Mouse (Mus musculus) cerebellum, adult 2 months (tissue): ENCODE data around the gene Epb41l1. TPM values are rescaled to one million over a fixed set of nuclear protein-coding genes. Genes with fewer than 3 reads are reported as not detected.

Source experiments
- DNase-seq, 2 experiments: peaks; one replicate each; pipeline ENCODE4 v3.0.0; 2021
- H3K27ac ChIP-seq: fragments of 200-500 bp; 2 replicates; pipeline ENCODE4 v1.5.1; 2012; ENCODE audit warnings: low read length, control low read depth, inconsistent platforms; ENCODE audit not compliant: insufficient read depth
- H3K27me3 ChIP-seq: fragments of 200-500 bp; 2 replicates; pipeline ENCODE4 v1.6.1; 2012; ENCODE audit warnings: inconsistent platforms, mild to moderate bottlenecking, low read length, moderate library complexity; ENCODE audit not compliant: control insufficient read depth, insufficient read depth
- H3K4me1 ChIP-seq: fragments of 200-500 bp; 2 replicates; pipeline ENCODE4 v1.6.1; 2011; ENCODE audit warnings: low read length; ENCODE audit not compliant: control insufficient read depth, insufficient read depth
- H3K4me3 ChIP-seq: fragments of 200-500 bp; replicated peaks from 2 replicates; pipeline ENCODE3; 2011; ENCODE audit warnings: mild to moderate bottlenecking, low read depth, low read length, control low read depth; ENCODE audit not compliant: insufficient read depth
- CTCF ChIP-seq: fragments of 200-500 bp; IDR thresholded peaks from 2 replicates; pipeline ENCODE4 v1.5.1; 2011; ENCODE audit warnings: low read depth, mild to moderate bottlenecking, control low read depth, low read length, moderate library complexity, borderline replicate concordance; ENCODE audit not compliant: insufficient read depth
- POLR2A ChIP-seq: fragments of 200-500 bp; IDR thresholded peaks from 2 replicates; pipeline ENCODE4 v1.6.1; 2011; ENCODE audit warnings: low read length, control low read depth, borderline replicate concordance; ENCODE audit not compliant: insufficient read depth
- WGBS: fragments of 180-500 bp; shearing (Covaris S2); methylation state at CpG from one replicate; pipeline ENCODE4 v1.1.7; 2018; 5-methylcytosine and 5-hydroxymethylcytosine counted together
- polyA plus RNA-seq: library from polyadenylated mRNA; depleted of rRNA; stranded (reverse); fragments of >200 nt; gene quantifications from 2 replicates; pipeline ENCODE4 v1.2.3, GENCODE M21; 2012

The Epb41l1 gene
- polyA plus RNA-seq, 1 experiment: 219 TPM

- 13% methylated on average over 10 of the region's 10 CpGs for WGBS
- Histone ChIP-seq H3K4me1 (no peaks in the 10 kb centered on the region; the same call in 1 of the 2 replicates), H3K27ac (no peak overlapping the region), H3K27me3 (no peaks in the 10 kb centered on the region), H3K4me3 (no peak overlapping the region)
- DNase-seq: peak in 1 of 2 experiments; percentile 14
- TF ChIP-seq CTCF (no peak), POLR2A (no peak)
Measured at GRCm38 (mm10) chr2:156429836-156430235, 9.1 kb downstream of the Epb41l1 start.

GRCm38 (mm10) chr2:156430326-156430725, 9.6 kb downstream of the Epb41l1 start:
- Histone ChIP-seq H3K27me3 (no peaks in the 10 kb centered on the region), H3K4me3 (no peak overlapping the region), H3K4me1 (no peaks in the 10 kb centered on the region; the same call in 1 of the 2 replicates), H3K27ac (no peak overlapping the region)
- DNase-seq: no peak
- no peak for TF ChIP-seq CTCF
- no peak for TF ChIP-seq POLR2A
- 71% methylated on average over 4 of the region's 4 CpGs for WGBS

GRCm38 (mm10) chr2:156431409-156431808, 10.7 kb downstream of the Epb41l1 start:
- no peak overlapping the region for H3K4me3 ChIP-seq
- no peaks in the 10 kb centered on the region; the same call in 1 of the 2 replicates for H3K4me1 ChIP-seq
- H3K27me3 ChIP-seq: no peaks in the 10 kb centered on the region
- 84% methylated on average over 6 of the region's 6 CpGs for WGBS
- no peak overlapping the region for H3K27ac ChIP-seq
- TF ChIP-seq CTCF: no peak
- TF ChIP-seq POLR2A: no peak
- no peak for DNase-seq

GRCm38 (mm10) chr2:156432086-156432485, 11.4 kb downstream of the Epb41l1 start:
- Histone ChIP-seq H3K4me3 (no peak overlapping the region), H3K4me1 (no peaks in the 10 kb centered on the region; the same call in 1 of the 2 replicates), H3K27ac (no peak overlapping the region), H3K27me3 (no peaks in the 10 kb centered on the region)
- DNase-seq: no peak
- TF ChIP-seq CTCF: no peak
- WGBS: 54% methylated on average over 3 of the region's 3 CpGs

- no peak overlapping the region for H3K27ac ChIP-seq
- H3K4me3 ChIP-seq: no peak overlapping the region
- H3K4me1 ChIP-seq: no peaks in the 10 kb centered on the region; the same call in 1 of the 2 replicates
- no peak for DNase-seq
- WGBS: 53% methylated on average over 9 of the region's 9 CpGs
- TF ChIP-seq CTCF (no peak), POLR2A (no peak)
- no peaks in the 10 kb centered on the region for H3K27me3 ChIP-seq
Measured at GRCm38 (mm10) chr2:156432874-156433868, 12.5 kb downstream of the Epb41l1 start.

- TF ChIP-seq CTCF: no peak
- no peak for TF ChIP-seq POLR2A
- no peaks in the 10 kb centered on the region; the same call in 1 of the 2 replicates for H3K4me1 ChIP-seq
- no peak overlapping the region for H3K4me3 ChIP-seq
- DNase-seq: no peak
- no peak overlapping the region for H3K27ac ChIP-seq
- H3K27me3 ChIP-seq: no peaks in the 10 kb centered on the region
- 62% methylated on average over 11 of the region's 11 CpGs for WGBS
Measured at GRCm38 (mm10) chr2:156437637-156438036, 16.9 kb downstream of the Epb41l1 start.

GRCm38 (mm10) chr2:156439666-156440462, 19.2 kb downstream of the Epb41l1 start:
- H3K4me3 ChIP-seq: no peak overlapping the region
- TF ChIP-seq POLR2A: no peak
- no peak for TF ChIP-seq CTCF
- no peaks in the 10 kb centered on the region; the same call in 1 of the 2 replicates for H3K4me1 ChIP-seq
- no peak overlapping the region for H3K27ac ChIP-seq
- no peaks in the 10 kb centered on the region for H3K27me3 ChIP-seq
- 43% methylated on average over 11 of the region's 11 CpGs for WGBS
- DNase-seq: no peak
